Mouse (Mus musculus): Measurements from ENCODE around the gene Hoxd9. TPM values are rescaled to one million over a fixed set of nuclear protein-coding genes. Genes with fewer than 3 reads are reported as not detected.

Hoxd9 gene
- total RNA-seq (2014; rRNA removed) (not detected in 2 replicates), polyA plus RNA-seq (2015; fragmentation: Nextera tagmentation; extraction: Ambion mirVana) (not detected in 2 replicates)

DNA sequence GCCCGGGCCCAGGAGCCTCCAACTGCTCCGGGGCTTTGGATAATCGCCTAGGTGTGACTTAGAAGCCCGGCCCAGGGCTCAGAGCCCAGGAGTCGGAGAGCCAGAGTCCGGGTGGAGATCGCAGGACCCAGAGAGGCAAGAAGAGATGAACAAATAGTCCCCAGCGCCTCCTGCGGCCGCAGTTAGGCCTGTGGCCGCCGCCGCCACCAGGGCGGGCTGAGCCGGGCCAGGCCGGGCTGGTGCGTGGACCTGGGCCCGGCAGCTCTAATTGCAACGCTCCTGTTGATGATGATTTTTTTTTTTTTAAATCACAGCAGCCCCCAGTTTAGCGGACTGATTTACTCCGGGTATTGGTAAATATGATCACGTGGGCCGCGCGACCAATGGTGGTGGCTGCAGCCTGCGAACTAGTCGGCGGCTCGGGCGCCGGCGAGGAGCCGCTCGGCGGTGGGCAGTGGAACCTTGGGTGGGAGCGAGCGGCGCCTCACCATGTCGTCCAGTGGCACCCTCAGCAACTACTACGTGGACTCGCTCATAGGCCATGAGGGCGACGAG, at the start of gene Hoxd9:
Hoxd9 (plus strand) TSS at position 161 of the 555 bp plus-strand sequence.
- H3K4me2 ChIP-seq (ENCODE audit: low read depth): peak within 1 kb of the TSS; percentile 35

GRCm38 (mm10) chr2:74652996-74653340, 44.6 kb upstream of the Hoxd9 start:
- DNase-seq: peak; percentile 57
- Histone ChIP-seq H3K9me3 (ENCODE audit: low read length) (no peaks in the 10 kb centered on the region), H3K4me3 (ENCODE audit: low read depth, low read length) (no peak overlapping the region), H3K27ac (ENCODE audit: low read depth, low read length) (no peak overlapping the region), H3K4me2 (ENCODE audit: low read depth) (no peak overlapping the region), H3K9ac (no peak overlapping the region), H3K4me1 (ENCODE audit: insufficient read depth) (no peaks in the 10 kb centered on the region), H3K36me3 (ENCODE audit: insufficient read depth) (no peaks in the 10 kb centered on the region), H3K27me3 (ENCODE audit: insufficient read depth, low read length) (peaks cover 67% of the 10 kb centered on the region)
- no peak for TF ChIP-seq CTCF (IDR thresholded peaks at IDR 0.05; ENCODE audit: low read depth)
- WGBS: 49% methylated on average over 2 of the region's 2 CpGs
- no peak for ATAC-seq

More for the DNA sequence above, at the start of gene Hoxd9:
- H3K9ac ChIP-seq: no peak within 1 kb of the TSS
- peak within 1 kb of the TSS; percentile 22 for H3K4me3 ChIP-seq (ENCODE audit: low read depth, low read length)
- 2% methylated on average over 43 of the region's 43 CpGs for WGBS
- no peak within 1 kb of the TSS for H3K27ac ChIP-seq (ENCODE audit: low read depth, low read length)
- no peaks in the 10 kb centered on the region for H3K4me1 ChIP-seq (ENCODE audit: insufficient read depth)
- peaks cover 87% of the 10 kb centered on the region for H3K27me3 ChIP-seq (ENCODE audit: insufficient read depth, low read length)
- no peaks in the 10 kb centered on the region for H3K9me3 ChIP-seq (ENCODE audit: low read length)
- no peaks in the 10 kb centered on the region for H3K36me3 ChIP-seq (ENCODE audit: insufficient read depth)
- DNase-seq (no peak), ATAC-seq (peak; percentile 58)
- TF ChIP-seq CTCF (IDR thresholded peaks at IDR 0.05; ENCODE audit: low read depth): no peak

GRCm38 (mm10) chr2:74653781-74654535, 43.6 kb upstream of the Hoxd9 start:
- H3K4me1 ChIP-seq (ENCODE audit: insufficient read depth): no peaks in the 10 kb centered on the region
- no peak overlapping the region for H3K4me3 ChIP-seq (ENCODE audit: low read depth, low read length)
- no peak overlapping the region for H3K9ac ChIP-seq
- no peak overlapping the region for H3K27ac ChIP-seq (ENCODE audit: low read depth, low read length)
- TF ChIP-seq CTCF (IDR thresholded peaks at IDR 0.05; ENCODE audit: low read depth): no peak
- H3K36me3 ChIP-seq (ENCODE audit: insufficient read depth): no peaks in the 10 kb centered on the region
- WGBS: 11% methylated on average over 17 of the region's 17 CpGs
- H3K27me3 ChIP-seq (ENCODE audit: insufficient read depth, low read length): peaks cover 66% of the 10 kb centered on the region
- no peaks in the 10 kb centered on the region for H3K9me3 ChIP-seq (ENCODE audit: low read length)
- H3K4me2 ChIP-seq (ENCODE audit: low read depth): no peak overlapping the region
- ATAC-seq (no peak), DNase-seq (peak; percentile 48)

- 5% methylated on average over 20 of the region's 20 CpGs for WGBS
- DNase-seq (no peak), ATAC-seq (no peak)
Measured at GRCm38 (mm10) chr2:74654743-74655419, 42.6 kb upstream of the Hoxd9 start.

GRCm38 (mm10) chr2:74655420-74655781, 42.1 kb upstream of the Hoxd9 start:
- no peaks in the 10 kb centered on the region for H3K4me1 ChIP-seq (ENCODE audit: insufficient read depth)
- no peaks in the 10 kb centered on the region for H3K9me3 ChIP-seq (ENCODE audit: low read length)
- H3K9ac ChIP-seq: no peak overlapping the region
- peaks cover 61% of the 10 kb centered on the region for H3K27me3 ChIP-seq (ENCODE audit: insufficient read depth, low read length)
- DNase-seq: peak; percentile 2
- no peak overlapping the region for H3K27ac ChIP-seq (ENCODE audit: low read depth, low read length)
- peak; percentile 33 for TF ChIP-seq CTCF (IDR thresholded peaks at IDR 0.05; ENCODE audit: low read depth)
- peak overlapping the region; percentile 37 for H3K4me2 ChIP-seq (ENCODE audit: low read depth)
- peak; percentile 16; the same call in 1 of the 2 replicates for ATAC-seq
- H3K4me3 ChIP-seq (ENCODE audit: low read depth, low read length): peak overlapping the region; percentile 21
- 2% methylated on average over 32 of the region's 47 CpGs for WGBS
- no peaks in the 10 kb centered on the region for H3K36me3 ChIP-seq (ENCODE audit: insufficient read depth)

More at GRCm38 (mm10) chr2:74654743-74655419, 42.6 kb upstream of the Hoxd9 start:
- TF ChIP-seq CTCF (IDR thresholded peaks at IDR 0.05; ENCODE audit: low read depth): no peak
- Histone ChIP-seq H3K9me3 (ENCODE audit: low read length) (no peaks in the 10 kb centered on the region), H3K27me3 (ENCODE audit: insufficient read depth, low read length) (peaks cover 61% of the 10 kb centered on the region), H3K9ac (no peak overlapping the region), H3K4me1 (ENCODE audit: insufficient read depth) (no peaks in the 10 kb centered on the region), H3K4me3 (ENCODE audit: low read depth, low read length) (no peak overlapping the region), H3K4me2 (ENCODE audit: low read depth) (no peak overlapping the region), H3K36me3 (ENCODE audit: insufficient read depth) (no peaks in the 10 kb centered on the region), H3K27ac (ENCODE audit: low read depth, low read length) (no peak overlapping the region)

- H3K9me3 ChIP-seq (ENCODE audit: low read length): no peaks in the 10 kb centered on the region
- H3K27me3 ChIP-seq (ENCODE audit: insufficient read depth, low read length): peaks cover 61% of the 10 kb centered on the region
- H3K36me3 ChIP-seq (ENCODE audit: insufficient read depth): no peaks in the 10 kb centered on the region
- peak; percentile 63 for ATAC-seq
- peak; percentile 52 for DNase-seq
- H3K4me2 ChIP-seq (ENCODE audit: low read depth): peak overlapping the region; percentile 37
- no peak for TF ChIP-seq CTCF (IDR thresholded peaks at IDR 0.05; ENCODE audit: low read depth)
- no peak overlapping the region for H3K27ac ChIP-seq (ENCODE audit: low read depth, low read length)
- peak overlapping the region; percentile 21 for H3K4me3 ChIP-seq (ENCODE audit: low read depth, low read length)
- WGBS: 4% methylated on average over 64 of the region's 69 CpGs
- no peak overlapping the region for H3K9ac ChIP-seq
- no peaks in the 10 kb centered on the region for H3K4me1 ChIP-seq (ENCODE audit: insufficient read depth)
Measured at GRCm38 (mm10) chr2:74655821-74656631, 41.5 kb upstream of the Hoxd9 start.

All from forebrain, postnatal 0 days (tissue).